Mouse (Mus musculus) ES-Bruce4 (cell line): ENCODE results near the gene Tgfbr3. TPM values are rescaled to one million over a fixed set of nuclear protein-coding genes. Genes with fewer than 3 reads are reported as not detected.

Experiments
- H3K27ac ChIP-seq: 2 replicates; pipeline ENCODE4 v1.5.1; 2012; ENCODE audit warnings: low read length, inconsistent platforms; ENCODE audit not compliant: insufficient read depth
- H3K27me3 ChIP-seq: 2 replicates; pipeline ENCODE4 v1.6.1; 2012; ENCODE audit warnings: mild to moderate bottlenecking, low read length, inconsistent platforms; ENCODE audit not compliant: control insufficient read depth, poor library complexity, insufficient read depth, severe bottlenecking
- H3K36me3 ChIP-seq: 2 replicates; pipeline ENCODE4 v1.6.1; 2012; ENCODE audit warnings: inconsistent platforms, mild to moderate bottlenecking, low read length, moderate library complexity; ENCODE audit not compliant: control insufficient read depth, poor library complexity, insufficient read depth, severe bottlenecking
- H3K4me1 ChIP-seq: one replicate; pipeline ENCODE4 v1.8.1; 2011; ENCODE audit warnings: low read length; ENCODE audit not compliant: control insufficient read depth, insufficient read depth
- H3K4me3 ChIP-seq: 2 replicates; pipeline ENCODE4 v1.5.1; 2011; ENCODE audit warnings: low read depth, mild to moderate bottlenecking, low read length
- H3K9ac ChIP-seq: 2 replicates; pipeline ENCODE4 v1.6.1; 2012; ENCODE audit warnings: low read depth, mild to moderate bottlenecking, inconsistent platforms; ENCODE audit not compliant: poor library complexity, severe bottlenecking
- H3K9me3 ChIP-seq: replicated peaks from 2 replicates; pipeline ENCODE4 v1.6.1; 2012; ENCODE audit warnings: mild to moderate bottlenecking, low read length, inconsistent platforms; ENCODE audit not compliant: control insufficient read depth, poor library complexity, insufficient read depth, severe bottlenecking
- CTCF ChIP-seq: IDR thresholded peaks from one replicate; pipeline ENCODE4 v1.8.1; 2011; ENCODE audit warnings: low read depth, low read length
- EP300 ChIP-seq: IDR thresholded peaks from 2 replicates; pipeline ENCODE4 v1.6.1; 2011; ENCODE audit warnings: low read depth, low read length; ENCODE audit not compliant: insufficient read depth
- POLR2A ChIP-seq: IDR thresholded peaks from one replicate; pipeline ENCODE4 v1.8.1; 2011; ENCODE audit warnings: low read length; ENCODE audit not compliant: insufficient read depth
- polyA plus RNA-seq: library from polyadenylated mRNA; stranded (reverse); fragments of >200 nt; gene quantifications from 2 replicates; pipeline ENCODE4 v1.2.4, GENCODE M21; 2011; ENCODE audit warnings: low read depth; ENCODE audit not compliant: missing spikeins, insufficient read depth, insufficient read length

Gene Tgfbr3
- polyA plus RNA-seq, 1 experiment, result 8.8 TPM

- no peaks in the 10 kb centered on the region for H3K27me3 ChIP-seq
- no peak overlapping the region for H3K9ac ChIP-seq
- no peak overlapping the region for H3K4me3 ChIP-seq
- no peaks in the 10 kb centered on the region for H3K9me3 ChIP-seq
- no peak overlapping the region for H3K27ac ChIP-seq
- H3K36me3 ChIP-seq, result no peaks in the 10 kb centered on the region
- no peaks in the 10 kb centered on the region for H3K4me1 ChIP-seq
- TF ChIP-seq EP300 (no peak), CTCF (no peak)
Measured at GRCm38 (mm10) chr5:107087291-107087690, 202.1 kb downstream of the Tgfbr3 start.

- Histone ChIP-seq H3K9ac (no peak overlapping the region), H3K36me3 (no peaks in the 10 kb centered on the region), H3K9me3 (no peaks in the 10 kb centered on the region), H3K27ac (no peak overlapping the region), H3K27me3 (no peaks in the 10 kb centered on the region), H3K4me1 (no peaks in the 10 kb centered on the region), H3K4me3 (no peak overlapping the region)
- TF ChIP-seq CTCF (no peak), EP300 (no peak)
Measured at GRCm38 (mm10) chr5:107086166-107086565, 203.3 kb downstream of the Tgfbr3 start.

GRCm38 (mm10) chr5:107084431-107084830, 205.0 kb downstream of the Tgfbr3 start:
- Histone ChIP-seq H3K36me3 (no peaks in the 10 kb centered on the region), H3K9me3 (no peaks in the 10 kb centered on the region), H3K27ac (no peak overlapping the region), H3K4me3 (no peak overlapping the region), H3K9ac (no peak overlapping the region), H3K4me1 (no peaks in the 10 kb centered on the region), H3K27me3 (no peaks in the 10 kb centered on the region)
- TF ChIP-seq POLR2A, result no peak
- no peak for TF ChIP-seq CTCF
- no peak for TF ChIP-seq EP300

GRCm38 (mm10) chr5:107082011-107082410, 207.4 kb downstream of the Tgfbr3 start:
- H3K4me3 ChIP-seq, result no peak overlapping the region
- TF ChIP-seq POLR2A (no peak), CTCF (no peak), EP300 (no peak)
- H3K4me1 ChIP-seq, result no peaks in the 10 kb centered on the region
- no peak overlapping the region for H3K27ac ChIP-seq
- no peaks in the 10 kb centered on the region for H3K9me3 ChIP-seq
- H3K27me3 ChIP-seq, result no peaks in the 10 kb centered on the region
- H3K36me3 ChIP-seq, result no peaks in the 10 kb centered on the region
- H3K9ac ChIP-seq, result no peak overlapping the region

- H3K4me1 ChIP-seq, result no peaks in the 10 kb centered on the region
- H3K9ac ChIP-seq, result no peak overlapping the region
- H3K27ac ChIP-seq, result no peak overlapping the region
- no peaks in the 10 kb centered on the region for H3K9me3 ChIP-seq
- TF ChIP-seq CTCF (no peak), POLR2A (no peak), EP300 (no peak)
- no peaks in the 10 kb centered on the region for H3K36me3 ChIP-seq
- H3K27me3 ChIP-seq, result no peaks in the 10 kb centered on the region
- H3K4me3 ChIP-seq, result no peak overlapping the region
Measured at GRCm38 (mm10) chr5:107080986-107081624, 208.3 kb downstream of the Tgfbr3 start.

- H3K9ac ChIP-seq, result no peak overlapping the region
- no peaks in the 10 kb centered on the region for H3K9me3 ChIP-seq
- no peak overlapping the region for H3K27ac ChIP-seq
- no peaks in the 10 kb centered on the region for H3K36me3 ChIP-seq
- no peak overlapping the region for H3K4me3 ChIP-seq
- TF ChIP-seq CTCF (no peak), EP300 (no peak), POLR2A (no peak)
- no peaks in the 10 kb centered on the region for H3K27me3 ChIP-seq
- H3K4me1 ChIP-seq, result no peaks in the 10 kb centered on the region
Measured at GRCm38 (mm10) chr5:107079920-107080319, 209.5 kb downstream of the Tgfbr3 start.
